Mouse (Mus musculus) right cerebral cortex, adult 2 months (tissue): Measurements from ENCODE around the gene Hist1h1a.
"Not testable (repeated sequence)": the region's sequence is repeated elsewhere in the genome, so short reads cannot be mapped to it uniquely, and the experiment has no call there.

Experiments
- DNase-seq, 2 experiments: peaks; one replicate each; pipeline ENCODE4 v3.0.0; 2021 to 2022; ENCODE audit warnings: low spot score in 2 of 2

The Hist1h1a gene

GRCm38 (mm10) chr13:23759916-23760239, 3.6 kb upstream of the Hist1h1a start:
- DNase-seq: no peak

GRCm38 (mm10) chr13:23760240-23760971, 3.1 kb upstream of the Hist1h1a start:
- DNase-seq: no peak

GRCm38 (mm10) chr13:23760972-23761864, 2.2 kb upstream of the Hist1h1a start, which contains the start of gene Hist1h4a:
Gene Hist1h4a, minus strand, starts transcription at chr13:23761230.
- DNase-seq: peak; percentile 98 to 99

- DNase-seq: peak; percentile 59 to 63
Observed at GRCm38 (mm10) chr13:23761871-23762821, 1.3 kb upstream of the Hist1h1a start, which contains the start of gene Hist1h3a. Gene Hist1h3a, minus strand, starts transcription at chr13:23762386.

- no peak for DNase-seq
Observed at GRCm38 (mm10) chr13:23763242-23763585, 252 bp upstream of the Hist1h1a start.

GRCm38 (mm10) chr13:23764324-23765171, 1.1 kb downstream of the Hist1h1a start:
- no peak for DNase-seq

- DNase-seq: no peak
Observed at GRCm38 (mm10) chr13:23765172-23765513, 1.7 kb downstream of the Hist1h1a start.

- DNase-seq: no peak
Observed at GRCm38 (mm10) chr13:23766772-23767171, 3.3 kb downstream of the Hist1h1a start.

GRCm38 (mm10) chr13:23768834-23769397, 5.5 kb downstream of the Hist1h1a start:
- DNase-seq: no peak

GRCm38 (mm10) chr13:23769613-23770012, 6.1 kb downstream of the Hist1h1a start, which contains the start of gene Trim38:
Gene Trim38, plus strand, starts transcription at chr13:23769913.
- DNase-seq: not testable (repeated sequence)

- peak; percentile 36 to 39 for DNase-seq
Observed at GRCm38 (mm10) chr13:23772561-23773313, 9.3 kb downstream of the Hist1h1a start.

- DNase-seq: no peak
Observed at GRCm38 (mm10) chr13:23778339-23778738, 14.9 kb downstream of the Hist1h1a start.

- no peak for DNase-seq
Observed at GRCm38 (mm10) chr13:23779025-23779424, 15.6 kb downstream of the Hist1h1a start.

- DNase-seq: peak; percentile 46 to 70
Observed at GRCm38 (mm10) chr13:23792520-23792919, 29.1 kb downstream of the Hist1h1a start.

- DNase-seq: no peak
Observed at GRCm38 (mm10) chr13:23799405-23799804, 35.9 kb downstream of the Hist1h1a start.

GRCm38 (mm10) chr13:23804532-23804931, 41.1 kb downstream of the Hist1h1a start:
- no peak for DNase-seq

GRCm38 (mm10) chr13:23806422-23807052, 43.1 kb downstream of the Hist1h1a start, which contains the start of gene Slc17a2:
Gene Slc17a2, plus strand, starts transcription at chr13:23806993.
- no peak for DNase-seq
